Mouse (Mus musculus): ENCODE data around the gene Agap2. TPM values are rescaled to one million over a fixed set of nuclear protein-coding genes. Genes with fewer than 3 reads are reported as not detected.

Gene Agap2
- polyA plus RNA-seq, 1 experiment = 0.85 TPM

GRCm38 (mm10) chr10:127065981-127066380 lies 9.1 kb upstream of the Agap2 start:
- no peaks in the 10 kb centered on the region for H3K9me3 ChIP-seq (replicated peaks; ENCODE audit: control insufficient read depth, insufficient read depth, low read length, poor library complexity, severe bottlenecking)
- H3K9ac ChIP-seq (ENCODE audit: low read depth, poor library complexity, severe bottlenecking) = no peak overlapping the region
- no peak overlapping the region for H3K4me3 ChIP-seq (ENCODE audit: low read depth, low read length)
- no peak overlapping the region for H3K27ac ChIP-seq (ENCODE audit: insufficient read depth, low read length)
- H3K27me3 ChIP-seq (ENCODE audit: control insufficient read depth, insufficient read depth, low read length, poor library complexity, severe bottlenecking) = no peaks in the 10 kb centered on the region
- peaks cover 2% of the 10 kb centered on the region for H3K4me1 ChIP-seq (ENCODE audit: control insufficient read depth, insufficient read depth, low read length)
- TF ChIP-seq CTCF (IDR thresholded peaks at IDR 0.05; ENCODE audit: low read depth, low read length) = no peak
- TF ChIP-seq POLR2A (IDR thresholded peaks at IDR 0.05; ENCODE audit: insufficient read depth, low read length) = no peak
- no peak for TF ChIP-seq EP300 (IDR thresholded peaks at IDR 0.05; ENCODE audit: insufficient read depth, low read depth, low read length)
- peaks cover 39% of the 10 kb centered on the region for H3K36me3 ChIP-seq (ENCODE audit: control insufficient read depth, insufficient read depth, low read length, poor library complexity, severe bottlenecking)

GRCm38 (mm10) chr10:127066519-127067018 lies 8.5 kb upstream of the Agap2 start:
- H3K4me1 ChIP-seq (ENCODE audit: control insufficient read depth, insufficient read depth, low read length) = peaks cover 3% of the 10 kb centered on the region
- no peak overlapping the region for H3K27ac ChIP-seq (ENCODE audit: insufficient read depth, low read length)
- no peaks in the 10 kb centered on the region for H3K9me3 ChIP-seq (replicated peaks; ENCODE audit: control insufficient read depth, insufficient read depth, low read length, poor library complexity, severe bottlenecking)
- H3K4me3 ChIP-seq (ENCODE audit: low read depth, low read length) = no peak overlapping the region
- no peak overlapping the region for H3K9ac ChIP-seq (ENCODE audit: low read depth, poor library complexity, severe bottlenecking)
- TF ChIP-seq POLR2A (IDR thresholded peaks at IDR 0.05; ENCODE audit: insufficient read depth, low read length) (no peak), EP300 (IDR thresholded peaks at IDR 0.05; ENCODE audit: insufficient read depth, low read depth, low read length) (no peak), CTCF (IDR thresholded peaks at IDR 0.05; ENCODE audit: low read depth, low read length) (no peak)
- no peaks in the 10 kb centered on the region for H3K27me3 ChIP-seq (ENCODE audit: control insufficient read depth, insufficient read depth, low read length, poor library complexity, severe bottlenecking)
- H3K36me3 ChIP-seq (ENCODE audit: control insufficient read depth, insufficient read depth, low read length, poor library complexity, severe bottlenecking) = peaks cover 39% of the 10 kb centered on the region

- peaks cover 3% of the 10 kb centered on the region for H3K4me1 ChIP-seq (ENCODE audit: control insufficient read depth, insufficient read depth, low read length)
- H3K27ac ChIP-seq (ENCODE audit: insufficient read depth, low read length) = no peak overlapping the region
These were observed 6.6 kb upstream of the Agap2 start for GRCm38 (mm10) chr10:127068360-127069038.

GRCm38 (mm10) chr10:127069281-127070189 lies 5.5 kb upstream of the Agap2 start:
- no peaks in the 10 kb centered on the region for H3K27me3 ChIP-seq (ENCODE audit: control insufficient read depth, insufficient read depth, low read length, poor library complexity, severe bottlenecking)
- H3K9me3 ChIP-seq (replicated peaks; ENCODE audit: control insufficient read depth, insufficient read depth, low read length, poor library complexity, severe bottlenecking) = no peaks in the 10 kb centered on the region
- peaks cover 3% of the 10 kb centered on the region for H3K4me1 ChIP-seq (ENCODE audit: control insufficient read depth, insufficient read depth, low read length)
- H3K4me3 ChIP-seq (ENCODE audit: low read depth, low read length) = peak overlapping the region; percentile 98
- peak overlapping the region; percentile 90 for H3K9ac ChIP-seq (ENCODE audit: low read depth, poor library complexity, severe bottlenecking)
- peaks cover 39% of the 10 kb centered on the region for H3K36me3 ChIP-seq (ENCODE audit: control insufficient read depth, insufficient read depth, low read length, poor library complexity, severe bottlenecking)
- H3K27ac ChIP-seq (ENCODE audit: insufficient read depth, low read length) = peak overlapping the region; percentile 69
- no peak for TF ChIP-seq CTCF (IDR thresholded peaks at IDR 0.05; ENCODE audit: low read depth, low read length)
- no peak for TF ChIP-seq EP300 (IDR thresholded peaks at IDR 0.05; ENCODE audit: insufficient read depth, low read depth, low read length)
- no peak for TF ChIP-seq POLR2A (IDR thresholded peaks at IDR 0.05; ENCODE audit: insufficient read depth, low read length)

More at GRCm38 (mm10) chr10:127068360-127069038, 6.6 kb upstream of the Agap2 start:
- Histone ChIP-seq H3K9ac (ENCODE audit: low read depth, poor library complexity, severe bottlenecking) (peak overlapping the region; percentile 90; the same call in 1 of the 2 replicates), H3K9me3 (replicated peaks; ENCODE audit: control insufficient read depth, insufficient read depth, low read length, poor library complexity, severe bottlenecking) (no peaks in the 10 kb centered on the region), H3K27me3 (ENCODE audit: control insufficient read depth, insufficient read depth, low read length, poor library complexity, severe bottlenecking) (no peaks in the 10 kb centered on the region), H3K36me3 (ENCODE audit: control insufficient read depth, insufficient read depth, low read length, poor library complexity, severe bottlenecking) (peaks cover 39% of the 10 kb centered on the region), H3K4me3 (ENCODE audit: low read depth, low read length) (0 out of 2 replicates have a peak overlapping the region, but pooled peaks have one; percentile 98)
- TF ChIP-seq POLR2A (IDR thresholded peaks at IDR 0.05; ENCODE audit: insufficient read depth, low read length) (no peak), EP300 (IDR thresholded peaks at IDR 0.05; ENCODE audit: insufficient read depth, low read depth, low read length) (no peak), CTCF (IDR thresholded peaks at IDR 0.05; ENCODE audit: low read depth, low read length) (no peak)

GRCm38 (mm10) chr10:127070190-127071121 lies 4.6 kb upstream of the Agap2 start, which contains the start of gene Tspan31:
Gene Tspan31, minus strand, starts transcription at chr10:127070264.
- H3K27me3 ChIP-seq (ENCODE audit: control insufficient read depth, insufficient read depth, low read length, poor library complexity, severe bottlenecking) = no peaks in the 10 kb centered on the region
- H3K9me3 ChIP-seq (replicated peaks; ENCODE audit: control insufficient read depth, insufficient read depth, low read length, poor library complexity, severe bottlenecking) = no peaks in the 10 kb centered on the region
- peaks cover 2% of the 10 kb centered on the region for H3K4me1 ChIP-seq (ENCODE audit: control insufficient read depth, insufficient read depth, low read length)
- TF ChIP-seq POLR2A (IDR thresholded peaks at IDR 0.05; ENCODE audit: insufficient read depth, low read length) = peak; percentile 58
- TF ChIP-seq EP300 (IDR thresholded peaks at IDR 0.05; ENCODE audit: insufficient read depth, low read depth, low read length) = no peak
- H3K27ac ChIP-seq (ENCODE audit: insufficient read depth, low read length) = peak within 1 kb of the TSS; percentile 69
- H3K9ac ChIP-seq (ENCODE audit: low read depth, poor library complexity, severe bottlenecking) = peak within 1 kb of the TSS; percentile 90
- H3K36me3 ChIP-seq (ENCODE audit: control insufficient read depth, insufficient read depth, low read length, poor library complexity, severe bottlenecking) = peaks cover 31% of the 10 kb centered on the region
- H3K4me3 ChIP-seq (ENCODE audit: low read depth, low read length) = peak within 1 kb of the TSS; percentile 98

All from ES-Bruce4 (cell line).